Mouse (Mus musculus) embryo, embryonic 11.5 days (tissue): Measurements from ENCODE around the gene Laptm5.

ENCODE experiments used
- DNase-seq: peaks from one replicate; pipeline ENCODE4 v3.0.0-alpha.2; 2012; ENCODE audit warnings: low read depth, low spot score

Gene Laptm5

DNA sequence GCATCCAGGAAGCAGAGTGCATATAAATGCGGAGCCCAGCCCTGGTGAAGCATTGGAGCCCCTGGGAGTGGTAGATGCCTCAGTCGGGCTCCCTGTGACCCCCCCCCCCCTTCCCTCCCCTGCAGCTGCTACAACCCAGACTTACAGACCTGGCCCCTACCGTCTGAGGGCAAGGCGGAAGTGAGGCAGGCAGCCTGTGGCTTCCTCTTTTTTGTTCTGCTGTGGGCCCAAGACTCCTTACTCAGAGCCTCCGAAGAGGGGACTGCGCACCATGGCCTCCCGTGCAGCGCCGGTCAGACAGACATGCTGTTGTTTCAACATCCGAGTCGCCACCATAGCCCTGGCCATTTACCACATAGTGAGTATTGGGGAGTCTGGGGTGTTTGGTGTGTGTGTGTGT is at the start of gene Laptm5:
Gene Laptm5 (plus strand): TSS at position 49 of the 400 bp plus-strand sequence.
- no peak for DNase-seq

DNA sequence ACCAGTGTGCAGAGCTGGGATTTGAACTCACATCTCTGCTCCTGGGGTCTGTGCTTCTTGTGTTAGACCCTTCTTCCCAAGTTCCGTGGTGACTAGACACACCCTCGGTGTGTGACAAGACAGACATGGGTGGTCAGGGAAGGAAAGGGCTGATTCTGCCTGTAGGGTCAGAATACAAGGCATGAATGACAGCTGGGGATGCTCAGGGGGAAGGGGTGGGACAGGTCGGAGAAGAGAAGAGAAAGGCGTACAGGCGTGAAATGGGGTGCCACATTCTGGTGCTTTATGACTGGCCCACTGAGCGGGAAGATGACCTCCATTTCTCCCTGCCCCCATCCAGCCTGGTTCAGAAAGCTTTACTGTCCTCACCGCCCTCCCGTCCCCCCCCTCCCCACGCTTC is 47.5 kb upstream of the Laptm5 start:
- no peak for DNase-seq

DNA sequence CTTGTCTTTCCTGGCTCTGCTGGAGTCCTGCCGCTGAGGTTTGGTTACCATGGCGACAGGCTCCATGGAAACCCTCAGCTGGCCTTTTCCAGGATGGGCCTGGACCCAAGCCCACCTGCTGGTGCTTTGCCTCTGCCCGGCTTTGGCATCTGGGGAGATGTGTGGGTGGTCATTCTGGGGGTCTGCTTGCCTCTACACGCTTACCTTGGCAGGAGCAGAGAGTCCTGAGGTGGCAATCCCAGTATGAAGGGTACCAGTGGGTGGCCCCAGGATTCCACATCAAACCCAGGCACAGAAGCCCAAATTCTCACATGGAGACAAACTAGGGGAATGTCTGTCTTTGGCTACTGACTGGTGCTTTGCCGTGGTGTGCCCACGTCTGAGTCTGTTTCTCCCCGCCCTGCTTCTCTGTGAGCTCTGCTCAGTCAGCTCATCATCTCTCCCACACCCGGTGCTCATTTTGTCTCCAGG is 47.0 kb upstream of the Laptm5 start:
- peak; percentile 67 for DNase-seq

DNA sequence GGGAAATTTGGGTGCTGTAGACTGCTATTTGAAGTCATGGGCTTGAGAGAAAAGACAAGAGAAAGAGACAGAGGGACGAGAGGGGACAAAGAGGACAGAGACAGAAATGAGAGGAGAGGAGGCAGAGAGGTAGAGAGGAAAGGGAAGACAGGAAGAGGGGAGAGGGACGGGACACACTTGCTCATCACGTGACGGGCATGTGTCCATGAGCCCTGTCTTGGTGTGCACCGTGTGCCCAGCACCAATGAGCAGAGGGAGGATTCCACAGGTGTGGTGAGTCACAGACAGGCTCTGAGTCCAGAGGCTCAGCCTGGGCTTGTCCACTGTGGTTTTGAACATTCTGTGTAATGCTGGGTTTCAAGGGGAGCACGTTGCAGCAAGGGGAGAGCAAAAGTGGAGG is 45.0 kb upstream of the Laptm5 start:
- DNase-seq = no peak

DNA sequence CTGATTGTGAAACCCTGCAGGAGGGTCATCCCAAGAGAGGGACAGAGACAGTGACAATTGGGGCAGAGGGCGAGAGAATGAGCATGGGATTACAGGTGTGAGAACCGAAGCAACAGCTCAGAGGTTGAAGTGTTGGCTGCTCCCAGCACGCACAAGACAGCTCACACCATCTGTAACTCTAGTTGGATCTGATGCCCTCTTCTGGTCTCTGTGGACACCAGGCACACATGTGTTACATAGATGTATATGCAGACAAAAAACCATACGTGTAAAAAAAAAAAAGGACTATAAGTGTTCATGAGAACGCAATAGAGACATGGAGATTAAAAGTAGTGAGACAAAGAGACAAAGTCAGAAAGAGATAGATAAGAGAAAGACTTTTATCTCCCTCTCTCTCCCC is 44.1 kb upstream of the Laptm5 start:
- DNase-seq = no peak

DNA sequence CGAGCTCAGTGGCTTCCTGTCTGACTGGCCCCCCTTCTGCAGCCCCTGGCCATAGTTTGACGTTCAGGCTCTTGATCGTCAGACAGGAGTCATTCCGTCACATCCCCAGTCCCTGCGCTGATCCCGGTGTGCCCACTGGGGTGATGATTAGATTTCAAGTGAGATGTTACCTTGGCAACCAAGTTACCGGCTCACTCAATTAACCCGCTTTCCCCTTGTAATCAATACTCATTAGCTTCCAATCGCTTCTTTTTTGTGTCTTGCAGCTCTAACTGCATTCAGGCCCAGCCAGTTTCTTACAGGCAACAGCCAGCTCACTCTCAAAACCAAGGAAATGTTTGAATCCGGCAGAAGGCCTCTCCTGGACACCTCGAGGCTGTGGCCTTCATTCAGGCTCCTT is 40.5 kb upstream of the Laptm5 start:
- no peak for DNase-seq

DNA sequence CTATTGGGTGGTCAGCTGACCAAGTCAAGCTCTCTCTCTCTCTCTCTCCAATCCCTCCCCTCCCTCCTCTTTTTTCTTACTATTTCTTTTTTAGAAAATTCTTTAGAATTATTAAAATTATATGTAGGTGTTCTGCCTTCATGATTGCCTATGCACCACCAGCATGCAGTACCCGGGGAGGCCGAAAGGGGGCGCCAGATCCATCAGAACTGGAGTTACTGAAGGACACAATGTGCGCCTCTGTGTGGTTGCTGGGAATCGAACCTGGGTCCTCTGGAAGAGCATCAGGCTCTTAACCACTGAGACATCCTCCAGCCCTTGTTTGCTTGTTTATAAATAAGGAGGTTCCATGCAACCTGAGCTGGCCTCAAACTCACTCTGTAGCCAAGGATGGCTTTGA is 39.5 kb upstream of the Laptm5 start:
- no peak for DNase-seq

DNA sequence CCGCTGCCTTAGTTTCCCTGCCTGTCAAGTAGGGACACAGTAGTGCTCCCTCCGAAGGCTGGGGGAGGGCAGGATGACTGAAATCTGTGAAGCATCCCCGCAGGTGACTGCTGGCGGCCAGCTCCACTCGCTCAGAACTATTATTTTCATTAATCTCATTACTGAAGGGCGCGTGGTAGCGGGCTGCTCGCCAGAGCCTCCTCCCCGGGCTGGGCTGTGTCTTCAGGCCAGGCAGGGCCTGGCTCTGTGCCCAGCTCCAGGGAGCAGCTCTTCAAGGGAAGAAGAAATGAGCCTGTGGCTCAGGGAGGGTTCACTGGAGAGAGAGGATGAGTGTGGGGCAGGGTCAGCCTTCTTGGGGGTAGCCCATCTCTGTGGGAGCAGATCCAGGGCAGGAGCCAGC is 38.3 kb upstream of the Laptm5 start:
- no peak for DNase-seq

DNA sequence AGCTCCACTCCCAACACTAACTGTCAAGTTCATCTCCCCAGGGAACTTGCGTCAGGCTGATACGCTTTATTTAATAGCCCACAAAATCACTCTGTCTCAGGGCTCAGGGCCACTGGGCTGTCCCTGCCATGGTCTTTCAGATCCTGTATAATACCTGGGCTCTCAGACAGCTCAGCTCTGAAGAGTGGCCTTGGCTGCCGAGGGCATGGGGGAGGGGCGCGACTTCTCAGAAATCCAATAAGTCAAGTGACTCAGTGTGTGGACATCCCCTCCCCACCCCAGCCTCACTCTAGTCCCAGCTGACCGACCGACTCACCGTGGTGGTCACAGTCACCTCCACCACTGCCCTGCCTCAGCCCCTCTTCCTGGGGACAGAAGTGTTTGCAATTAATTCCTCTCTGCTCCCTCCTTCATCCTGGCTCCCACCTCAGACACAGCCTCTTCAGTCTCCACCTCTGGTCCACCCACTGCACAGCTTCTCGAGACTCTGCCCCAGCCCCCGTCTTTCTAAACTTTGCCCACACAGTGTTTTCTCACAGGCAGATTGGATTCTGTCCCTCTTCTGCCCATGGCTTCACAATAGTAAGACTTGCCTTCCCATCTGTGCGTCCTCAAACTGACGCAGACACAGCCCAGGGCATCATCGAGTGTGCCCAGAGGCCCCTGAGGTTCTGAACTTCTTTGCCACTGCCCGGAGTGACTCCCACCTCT is 36.8 kb upstream of the Laptm5 start:
- DNase-seq = no peak

DNA sequence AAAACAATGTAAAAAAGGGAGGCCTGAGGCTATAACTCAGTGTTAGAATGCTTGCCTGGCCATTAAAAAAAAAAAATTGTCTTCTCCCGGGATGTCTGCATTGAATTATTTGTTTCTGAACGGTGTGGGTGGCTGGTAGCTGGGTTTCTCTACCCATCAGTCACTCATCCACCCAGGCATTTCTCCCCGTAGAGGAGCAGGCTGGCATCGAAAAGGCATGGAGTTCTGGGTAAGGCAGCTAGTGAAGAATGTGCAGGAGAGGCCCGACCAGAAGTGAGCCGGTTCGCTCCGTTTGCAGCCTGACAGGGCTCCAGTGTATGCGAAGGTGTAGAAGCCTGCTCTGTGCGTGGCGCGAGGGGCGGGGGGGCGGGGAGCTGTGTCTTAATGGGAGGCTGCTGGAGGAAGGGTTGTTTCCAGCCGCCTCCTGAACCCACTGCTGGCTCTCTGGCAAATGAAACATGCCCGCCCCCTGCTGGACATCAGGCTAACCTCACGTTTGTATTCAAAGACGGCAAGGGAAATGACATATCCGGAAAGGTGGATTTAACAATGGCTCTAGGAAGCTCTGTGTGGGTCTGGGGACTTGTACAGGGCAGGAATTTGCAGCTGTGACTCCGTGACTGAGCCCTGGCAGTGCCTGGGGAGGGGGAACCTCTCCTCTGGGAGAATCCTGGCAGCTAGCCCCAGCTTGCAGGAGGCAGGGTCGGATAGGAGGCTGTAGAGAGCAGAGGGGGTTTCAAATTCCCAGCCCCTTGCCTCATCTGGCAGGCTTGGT is 34.5 kb upstream of the Laptm5 start:
- DNase-seq = peak; percentile 88

DNA sequence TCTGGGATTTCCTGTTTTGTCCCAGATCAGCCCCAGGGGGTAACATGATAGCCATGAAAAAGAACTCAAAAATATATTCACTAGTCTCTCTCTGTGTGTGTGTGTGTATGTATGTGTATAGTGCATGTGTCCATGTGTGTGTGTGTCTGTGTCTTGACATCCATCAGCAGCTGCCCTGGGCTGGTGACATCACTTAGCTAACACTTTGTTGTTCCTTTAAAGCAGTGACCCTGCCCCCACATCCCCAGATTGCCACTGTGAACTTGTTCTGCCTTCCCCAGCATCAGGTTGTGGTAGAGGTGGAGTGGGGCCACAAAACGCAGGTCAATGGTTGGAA is 33.9 kb upstream of the Laptm5 start:
- DNase-seq = no peak

DNA sequence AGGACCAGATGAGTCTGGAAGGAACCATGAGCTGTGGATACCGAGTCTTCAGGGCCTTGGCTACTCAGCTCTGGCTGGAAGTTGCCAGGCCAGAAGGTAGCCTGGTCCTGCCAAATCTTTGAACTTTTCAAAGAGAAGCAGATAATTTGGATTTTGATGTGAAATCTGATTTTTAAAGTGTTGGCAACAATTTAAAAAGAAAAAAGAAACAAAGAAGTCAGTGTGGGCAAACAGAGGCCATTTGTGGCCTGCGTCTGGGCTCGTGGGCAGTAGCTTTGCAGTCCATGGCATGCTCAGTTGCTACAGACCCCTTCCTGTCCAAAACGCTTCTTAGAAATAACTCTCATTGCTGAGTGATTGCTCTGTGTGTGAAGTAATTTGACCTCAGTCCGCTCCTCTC is 31.6 kb upstream of the Laptm5 start:
- no peak for DNase-seq

DNA sequence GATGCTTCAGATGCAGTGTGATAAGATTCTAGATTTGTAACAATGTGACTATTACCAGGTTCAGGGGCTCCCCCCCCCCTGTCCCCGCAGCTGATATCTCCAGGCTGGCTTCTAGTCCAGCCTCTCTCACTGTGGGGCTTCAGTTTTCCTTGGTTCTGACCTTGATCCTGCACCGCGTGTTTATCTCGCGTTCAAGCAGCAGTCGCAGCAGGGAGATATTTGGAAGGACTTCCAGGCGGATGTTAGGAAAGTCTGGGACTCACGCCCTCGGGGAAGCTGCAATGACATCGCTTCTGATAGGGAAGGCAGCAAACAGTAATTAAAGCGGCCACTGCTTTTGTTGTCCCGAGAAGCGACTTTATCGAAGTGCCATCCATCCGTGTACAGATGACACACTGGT is 30.2 kb upstream of the Laptm5 start:
- no peak for DNase-seq

DNA sequence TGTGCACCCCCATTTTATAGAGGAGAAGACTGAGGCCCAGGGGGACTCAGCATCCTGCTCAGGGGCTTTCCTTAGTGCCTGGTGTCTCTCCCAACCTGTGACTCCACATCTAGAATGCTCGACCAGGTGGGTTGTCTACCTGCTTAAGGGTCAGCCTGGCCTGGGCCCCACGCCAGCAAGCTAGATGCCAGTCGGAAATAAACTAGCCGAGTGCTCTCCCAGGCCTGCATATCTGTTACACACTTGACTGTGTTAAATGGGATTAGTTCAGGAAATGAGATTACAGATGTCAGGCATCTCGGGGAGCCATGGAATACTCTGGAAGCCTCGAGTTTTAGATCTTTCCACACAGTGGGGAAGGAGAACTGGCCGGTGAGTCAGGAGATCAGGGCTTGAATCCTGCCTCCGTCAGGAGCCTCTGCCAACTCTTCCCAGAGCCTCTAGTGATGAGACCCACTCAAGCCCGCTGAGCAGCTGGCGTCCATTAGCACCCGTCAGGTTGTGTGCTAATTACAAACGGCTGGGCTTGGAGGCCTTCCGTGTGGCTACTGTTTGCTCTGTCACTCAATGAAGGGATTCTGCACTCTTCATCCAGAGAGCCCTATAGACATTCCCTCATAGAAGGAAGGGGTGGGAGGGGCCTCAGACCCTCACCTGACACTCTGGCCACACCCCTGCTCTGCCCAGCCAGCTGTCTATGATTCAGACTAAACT is 28.9 kb upstream of the Laptm5 start:
- no peak for DNase-seq

DNA sequence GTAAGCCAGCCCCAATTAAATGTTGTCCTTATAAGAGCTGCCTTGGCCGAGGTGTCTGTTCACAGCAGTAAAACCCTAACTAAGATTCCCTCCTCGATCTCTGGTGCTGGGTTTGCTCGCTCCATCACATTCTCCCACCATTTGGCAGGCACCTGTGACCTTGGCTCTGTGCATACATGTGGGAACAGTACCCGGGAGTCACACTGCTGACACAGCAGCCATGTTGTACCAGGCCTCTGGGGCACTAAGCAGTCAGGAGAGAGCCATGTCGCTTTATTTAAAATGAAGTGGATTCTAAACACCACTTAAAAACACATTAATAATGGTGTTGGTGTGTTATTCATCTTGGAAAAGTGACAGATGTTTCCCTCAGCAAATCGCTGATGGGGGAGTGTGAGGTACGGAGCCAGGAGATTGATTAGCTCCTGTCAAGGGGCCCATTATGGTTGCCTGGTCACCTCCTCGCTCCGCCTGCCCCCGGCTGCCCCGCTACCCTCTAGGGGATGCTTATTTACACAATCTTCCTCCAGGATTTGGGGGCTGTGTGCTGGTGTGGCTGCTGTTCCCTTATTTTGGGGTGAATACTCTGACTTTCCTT is 25.7 kb upstream of the Laptm5 start:
- DNase-seq = no peak

DNA sequence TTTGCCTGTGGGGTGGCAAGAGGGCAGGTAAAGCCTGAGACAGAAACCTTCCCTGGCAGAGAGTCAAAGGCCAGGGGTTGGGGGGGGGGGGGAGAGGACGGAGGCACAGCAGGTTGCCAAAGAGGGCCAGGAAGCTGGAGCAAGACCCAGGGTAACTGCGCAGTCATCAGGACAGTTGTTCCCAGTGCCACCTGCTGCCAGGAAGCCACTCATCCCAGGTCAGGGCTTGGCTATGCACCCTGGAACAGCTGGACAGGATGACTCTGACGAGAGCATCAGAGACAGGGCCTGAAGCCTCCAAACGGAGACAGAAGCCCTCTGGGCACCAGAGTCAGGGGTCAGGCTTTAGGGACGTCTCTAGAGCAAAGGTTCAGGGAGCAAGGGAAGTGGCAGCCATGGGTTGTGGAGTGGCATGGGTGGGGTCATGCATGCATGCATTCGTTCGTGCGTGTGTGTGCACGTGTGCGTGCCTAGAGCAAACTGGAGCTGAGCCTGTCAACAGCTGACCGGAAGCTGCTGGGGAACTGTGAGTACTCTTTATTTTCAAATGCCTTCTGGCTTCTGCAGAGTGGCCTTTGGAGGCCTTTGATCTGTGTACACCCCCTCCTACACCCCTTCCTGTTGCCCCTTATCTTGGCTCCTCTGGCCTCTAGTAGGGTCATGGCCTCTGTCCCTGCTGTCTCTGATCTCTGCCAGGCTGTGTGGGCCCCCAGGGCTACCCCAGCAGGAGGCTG is 23.0 kb upstream of the Laptm5 start:
- DNase-seq = no peak

DNA sequence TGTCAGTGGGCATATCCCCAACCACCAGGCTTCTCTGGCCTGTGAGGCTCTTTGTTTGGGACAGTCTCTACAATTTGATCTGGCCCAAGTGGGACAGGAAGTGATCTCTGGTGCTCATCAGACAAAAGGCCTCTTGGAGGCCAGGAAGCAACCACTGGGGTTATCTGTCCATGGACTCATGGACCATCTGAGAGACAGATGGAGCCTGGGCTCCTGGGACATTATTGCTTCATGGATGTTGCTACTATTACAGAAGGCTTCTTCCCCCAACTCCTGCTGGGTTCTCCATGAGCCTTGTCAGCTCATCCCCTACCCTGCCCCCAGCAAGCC is 22.4 kb upstream of the Laptm5 start:
- DNase-seq = no peak

DNA sequence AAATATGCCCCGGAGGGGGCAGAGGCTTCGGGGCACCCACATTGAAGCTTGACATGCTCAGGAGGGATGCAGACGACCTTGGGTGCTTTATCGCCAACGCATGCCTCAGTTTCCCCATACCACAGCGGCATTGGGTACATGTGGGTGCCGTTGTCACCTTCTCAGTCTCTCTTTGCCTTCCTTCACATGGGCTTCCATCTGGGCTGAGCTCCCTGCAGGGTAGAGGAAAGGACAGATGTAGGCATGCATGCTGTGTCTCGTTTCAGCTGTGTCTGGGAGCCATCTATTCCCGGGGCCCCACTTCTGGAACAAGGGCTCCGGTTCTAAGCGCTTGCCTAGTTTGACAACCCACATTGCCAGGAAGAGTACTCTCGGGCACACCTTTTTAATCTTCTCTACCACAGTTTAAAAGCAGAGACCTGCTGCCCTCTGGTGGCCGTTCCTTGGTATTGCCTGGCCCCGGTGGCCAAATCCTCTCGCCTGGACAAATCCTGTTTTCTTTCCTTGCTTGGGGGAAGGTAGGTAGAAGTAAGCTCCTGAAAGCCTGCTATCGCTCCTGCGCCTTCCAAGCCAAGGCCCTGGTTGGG is 20.8 kb upstream of the Laptm5 start:
- DNase-seq = peak; percentile 65

DNA sequence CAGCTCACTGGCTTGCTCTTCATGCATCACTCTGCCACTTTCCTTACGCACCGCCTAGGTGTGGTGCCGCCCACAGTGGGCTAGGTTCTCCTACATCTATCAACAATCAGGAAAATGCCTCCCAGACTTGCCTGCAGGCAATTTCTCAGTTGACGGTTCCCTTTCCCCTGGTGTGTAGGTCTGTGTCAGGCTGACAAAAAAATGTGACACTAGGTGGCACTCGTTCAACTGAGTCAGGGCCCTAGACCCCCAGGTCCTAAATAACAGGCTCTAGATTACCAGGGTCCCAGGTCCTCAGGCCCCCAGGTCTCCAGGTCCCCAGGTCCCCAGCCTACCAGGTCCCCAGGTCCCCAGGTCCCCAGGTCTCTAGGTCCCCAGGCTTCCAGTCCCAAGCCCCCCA is 19.2 kb upstream of the Laptm5 start:
- no peak for DNase-seq

DNA sequence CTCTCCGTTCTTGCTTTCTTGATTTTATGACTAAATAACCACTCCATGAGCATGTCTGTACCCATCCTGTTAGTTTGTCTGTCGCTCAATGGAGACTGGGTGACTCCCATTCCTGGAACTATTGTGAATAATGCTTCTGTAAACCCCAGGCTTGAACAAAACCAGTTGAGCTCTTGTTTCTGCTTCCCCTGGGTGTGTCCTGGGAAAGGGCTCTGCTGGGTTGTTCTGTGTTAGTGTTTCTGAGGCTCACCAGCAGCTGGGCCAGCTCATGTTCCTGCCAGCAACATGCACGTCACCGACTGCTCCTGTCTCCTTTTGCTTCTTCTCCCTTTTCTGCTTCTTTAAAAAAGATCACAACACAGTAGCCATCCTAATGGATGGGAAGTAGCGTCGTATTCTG is 17.2 kb upstream of the Laptm5 start:
- DNase-seq = no peak

DNA sequence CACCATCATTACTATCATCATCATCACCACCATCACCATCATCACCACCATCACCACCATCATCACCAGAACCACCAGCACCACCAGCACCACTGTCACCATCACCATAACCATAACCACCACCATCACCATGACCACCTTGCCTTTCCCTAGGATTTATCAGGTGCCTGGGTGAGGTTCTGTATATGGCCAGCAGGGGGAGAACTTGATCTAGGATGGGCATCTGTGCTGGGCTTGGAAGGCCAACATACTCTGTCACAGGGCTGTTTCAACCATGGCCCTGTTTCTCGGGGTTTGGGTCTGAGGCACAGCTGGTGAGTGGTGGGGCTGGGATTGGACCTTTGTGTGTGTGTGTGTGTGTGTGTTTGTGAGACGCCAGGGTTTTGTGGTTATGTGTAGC is 16.6 kb upstream of the Laptm5 start:
- DNase-seq = no peak
